Mouse (Mus musculus) B cell, adult 2 months (primary cell): ENCODE measurements around the gene Adck1.

ENCODE experiments used
- DNase-seq, 2 experiments: peaks; one replicate each; pipeline ENCODE4 v3.0.0; 2022

Adck1 gene

GRCm38 (mm10) chr12:88475833-88476232 is 115.5 kb downstream of the Adck1 start:
- DNase-seq, result no peak

GRCm38 (mm10) chr12:88476702-88477101 is 116.3 kb downstream of the Adck1 start:
- DNase-seq, result no peak

DNA sequence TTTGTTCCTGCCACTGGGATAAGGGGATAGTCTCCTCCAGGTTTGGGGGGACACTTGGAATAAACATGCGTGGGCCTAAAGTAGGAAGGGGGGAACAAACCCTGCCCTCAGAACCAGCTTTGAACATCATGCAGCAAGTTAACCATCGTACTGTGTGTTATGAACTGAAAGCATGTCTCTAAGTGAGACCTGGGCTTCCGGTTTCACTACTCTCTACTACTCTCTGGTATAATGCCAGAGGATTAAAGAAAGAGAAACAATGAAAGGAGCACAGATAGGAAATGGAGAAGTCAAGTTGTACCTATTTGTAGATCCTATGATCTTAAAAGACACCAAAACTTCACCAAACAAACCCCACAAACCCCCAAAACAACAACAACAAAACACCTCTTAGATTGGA is 121.3 kb downstream of the Adck1 start:
- DNase-seq, result no peak

DNA sequence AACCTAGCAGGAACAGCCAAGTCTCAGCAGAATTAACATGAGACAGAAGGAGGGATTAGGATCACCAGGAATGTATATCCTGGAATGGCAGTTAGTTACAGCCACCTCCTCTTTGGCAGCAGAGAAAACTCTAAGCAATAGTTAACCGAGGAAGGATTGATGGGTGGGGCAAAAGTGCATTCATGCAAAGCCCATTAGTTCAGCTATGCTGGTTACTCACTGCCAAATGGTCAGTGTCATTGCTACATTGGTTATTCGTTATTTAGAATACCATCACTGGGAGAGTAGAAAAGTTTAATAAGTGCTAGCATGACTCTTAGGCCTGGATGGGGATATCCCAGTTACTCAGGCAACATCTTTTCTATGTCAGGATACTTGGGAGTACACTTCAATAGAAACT is 130.5 kb downstream of the Adck1 start:
- no peak for DNase-seq
